Mouse (Mus musculus) right cerebral cortex, adult 2 months (tissue): ENCODE results near the gene Picalm.
"Not testable (repeated sequence)": the region's sequence is repeated elsewhere in the genome, so short reads cannot be mapped to it uniquely, and the experiment has no call there.

Experiments used
- DNase-seq, 2 experiments: peaks; one replicate each; pipeline ENCODE4 v3.0.0; 2021 to 2022; ENCODE audit warnings: low spot score in 2 of 2

Picalm gene

DNA sequence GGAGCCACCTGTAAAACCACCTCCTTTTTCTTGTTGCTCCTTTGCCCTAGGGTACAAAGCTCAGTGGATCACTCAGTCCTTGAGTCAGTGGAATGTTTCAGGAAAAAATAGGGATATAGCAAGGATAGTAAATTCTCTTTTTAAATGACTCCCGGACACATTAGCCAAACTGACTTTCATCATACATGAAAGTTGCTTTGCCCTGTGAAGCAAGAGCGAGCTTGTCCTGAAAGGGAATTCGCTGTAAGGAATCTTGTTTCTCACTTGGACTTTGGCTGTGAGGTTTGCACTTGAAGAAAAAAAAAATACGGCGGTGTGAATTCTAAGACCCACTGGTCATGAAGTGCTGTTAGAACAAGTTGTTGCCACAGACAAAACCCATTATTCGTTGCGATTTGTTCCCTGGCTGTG, 1.8 kb downstream of the Picalm start:
- peak in 1 of 2 experiments; percentile 10 for DNase-seq

DNA sequence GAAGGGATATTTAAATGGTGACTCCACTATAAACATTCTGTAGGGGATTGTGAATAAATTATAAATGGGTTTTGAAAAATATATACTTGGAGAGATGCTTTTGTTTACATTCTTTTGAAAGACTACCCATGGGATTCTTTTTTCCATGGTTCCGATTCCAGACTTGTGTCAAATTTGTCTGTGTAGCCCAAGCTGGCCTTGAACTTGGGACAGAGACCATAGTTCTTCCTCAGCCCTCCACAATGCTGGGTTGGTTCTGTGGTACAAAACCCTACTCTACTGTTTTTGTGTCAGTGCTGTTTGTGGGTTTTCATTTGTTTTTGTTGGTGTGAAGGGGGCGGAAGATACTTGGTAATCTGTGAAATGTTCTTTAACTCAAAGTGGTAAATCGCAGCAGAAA, 2.3 kb downstream of the Picalm start:
- no peak for DNase-seq

DNA sequence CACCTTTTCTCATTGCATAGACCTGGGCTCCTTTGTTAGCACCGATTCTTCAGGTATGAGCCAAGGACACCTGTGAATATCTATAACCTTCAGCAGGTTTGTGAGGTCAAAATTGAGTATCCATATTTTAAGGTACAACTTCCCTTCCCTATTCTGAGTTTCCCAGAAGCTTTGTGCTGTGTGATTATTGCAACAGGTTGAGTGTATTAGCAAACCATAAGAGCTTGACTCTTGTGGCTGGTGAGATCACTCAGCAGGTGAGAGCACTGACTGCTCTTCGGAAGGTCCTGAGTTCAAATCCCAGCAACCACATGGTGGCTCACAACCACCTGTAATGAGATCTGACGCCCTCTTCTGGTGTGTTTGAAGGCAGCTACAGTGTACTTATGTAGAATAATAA, 6.7 kb downstream of the Picalm start:
- no peak for DNase-seq

DNA sequence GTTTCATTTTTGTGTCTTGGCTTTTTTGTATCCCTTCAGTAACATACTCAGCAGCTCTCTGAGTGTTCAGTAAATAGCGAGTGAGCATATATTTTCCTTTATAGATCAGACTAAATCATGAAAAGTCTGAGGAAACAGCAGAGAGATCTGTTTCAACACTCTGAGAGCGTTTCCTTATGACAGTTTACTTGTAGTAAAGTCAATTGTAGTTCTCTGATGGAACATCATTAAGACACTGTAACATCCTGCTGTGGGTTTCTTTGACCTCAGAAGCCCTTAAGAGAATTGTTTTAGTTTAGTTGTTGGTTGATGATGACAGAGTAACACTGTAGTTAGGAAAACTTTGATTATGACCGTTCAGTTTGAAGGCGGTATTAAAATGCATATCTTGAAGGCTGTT, 8.3 kb downstream of the Picalm start:
- no peak for DNase-seq

DNA sequence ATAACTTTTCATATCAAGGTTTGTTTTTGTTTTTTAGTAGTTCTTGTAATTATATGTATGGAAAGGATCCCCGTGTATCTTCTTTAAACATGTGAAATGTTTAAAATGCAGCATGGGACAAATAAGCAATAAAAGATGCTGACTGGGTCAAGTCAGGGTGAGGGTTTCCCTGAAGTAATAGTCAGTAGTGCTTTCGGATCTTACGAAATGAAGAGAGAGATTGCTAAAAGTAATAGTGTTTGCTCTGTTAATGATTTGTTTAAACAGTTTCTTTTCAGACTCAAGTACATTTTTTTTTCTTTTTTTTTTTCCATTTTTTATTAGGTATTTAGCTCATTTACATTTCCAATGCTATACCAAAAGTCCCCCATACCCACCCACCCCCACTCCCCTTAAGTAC, 10.3 kb downstream of the Picalm start:
- DNase-seq: no peak

DNA sequence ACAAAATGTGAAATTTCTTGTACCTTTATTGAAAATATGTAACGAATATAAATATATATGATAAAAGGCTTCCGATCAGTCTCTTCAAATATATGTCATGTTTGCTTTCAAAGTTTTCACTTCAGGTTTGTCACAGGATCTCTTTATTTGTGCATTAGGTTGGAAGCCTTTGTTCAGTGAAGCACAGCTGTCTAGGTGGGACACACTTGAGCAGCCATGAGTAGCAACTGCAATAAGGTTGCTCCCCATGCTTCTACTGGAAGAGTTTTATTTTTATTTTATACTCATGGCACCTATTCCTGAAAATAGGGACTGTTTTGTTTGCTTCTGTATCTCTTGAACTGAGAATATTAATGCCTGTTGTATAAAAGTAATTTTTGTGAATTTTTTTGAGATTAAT, 14.3 kb downstream of the Picalm start:
- no peak for DNase-seq

DNA sequence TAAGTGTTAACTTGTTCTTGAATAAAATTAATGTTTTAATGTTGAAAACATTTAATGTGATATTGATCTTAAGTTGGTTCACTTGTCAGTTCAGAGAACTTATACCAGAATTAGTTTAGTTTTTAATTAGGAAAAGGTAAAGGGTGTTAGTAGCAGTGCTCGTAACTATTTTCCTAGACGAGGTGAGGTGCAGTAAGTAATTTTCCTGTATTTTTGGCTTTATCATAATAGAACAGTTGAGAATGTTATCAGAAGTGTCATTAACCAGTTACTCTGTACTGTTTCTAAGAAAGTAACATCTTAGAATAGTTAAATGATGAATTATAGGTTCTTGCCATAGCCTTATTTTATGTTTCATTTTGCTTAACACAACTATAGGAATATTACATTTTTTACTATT, 15.0 kb downstream of the Picalm start:
- DNase-seq: no peak

DNA sequence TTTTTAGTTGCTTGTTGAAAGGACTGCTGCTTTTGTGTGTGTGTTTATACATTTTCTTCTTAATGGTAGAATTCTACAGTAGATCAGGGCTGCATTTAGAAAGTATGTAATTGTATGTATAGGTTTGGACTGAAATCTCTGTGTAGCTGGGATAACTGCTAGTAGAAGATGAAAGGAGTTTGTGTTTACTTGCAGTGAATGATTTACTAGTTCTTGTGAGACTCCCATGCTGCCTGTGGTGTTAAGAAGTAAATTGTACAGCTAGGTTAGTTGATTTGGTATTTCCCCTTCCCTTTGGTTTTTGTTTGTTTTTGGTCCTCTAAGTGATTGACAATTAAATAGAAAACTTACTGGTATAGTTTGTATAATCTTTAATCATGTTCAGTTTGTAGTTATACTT, 15.4 kb downstream of the Picalm start:
- DNase-seq: no peak

DNA sequence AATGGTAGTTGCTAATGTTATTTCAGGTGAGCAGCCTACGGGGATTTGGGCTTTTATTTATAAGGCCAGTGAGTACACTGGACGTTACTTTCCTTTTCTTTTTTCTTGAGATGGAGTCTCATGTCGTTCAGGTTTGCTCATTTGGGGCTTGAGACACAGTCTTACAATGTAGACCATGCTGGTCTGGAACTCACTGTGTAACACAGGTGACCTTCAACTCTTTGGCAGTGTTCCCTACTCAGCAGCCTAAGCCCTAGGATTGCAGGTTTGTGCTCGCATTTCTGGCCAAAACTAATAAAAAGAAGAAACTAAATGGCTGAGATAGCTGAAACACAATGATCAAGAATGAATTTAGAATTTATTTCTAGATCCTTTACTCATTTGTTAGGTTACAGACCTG, 15.9 kb downstream of the Picalm start:
- DNase-seq: no peak

DNA sequence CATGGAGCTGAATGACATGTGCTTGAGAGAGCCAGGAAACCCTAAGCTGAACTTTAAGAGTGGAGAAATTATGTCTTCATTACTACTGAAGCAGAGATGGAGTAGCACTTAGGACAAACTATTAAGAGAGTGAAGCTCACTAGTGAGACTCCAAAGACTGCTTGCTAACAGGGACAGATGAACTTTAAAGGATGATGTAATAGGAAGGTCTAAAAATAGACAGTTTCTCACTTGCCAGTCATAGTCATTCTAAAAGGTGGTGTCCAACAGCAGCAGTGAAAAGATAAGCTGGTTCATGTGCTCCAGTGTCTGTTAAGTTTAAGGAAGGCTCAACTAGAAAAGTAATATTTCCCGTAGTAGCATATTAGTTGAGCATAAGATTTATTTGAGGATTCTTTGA, 16.3 kb downstream of the Picalm start:
- no peak for DNase-seq

DNA sequence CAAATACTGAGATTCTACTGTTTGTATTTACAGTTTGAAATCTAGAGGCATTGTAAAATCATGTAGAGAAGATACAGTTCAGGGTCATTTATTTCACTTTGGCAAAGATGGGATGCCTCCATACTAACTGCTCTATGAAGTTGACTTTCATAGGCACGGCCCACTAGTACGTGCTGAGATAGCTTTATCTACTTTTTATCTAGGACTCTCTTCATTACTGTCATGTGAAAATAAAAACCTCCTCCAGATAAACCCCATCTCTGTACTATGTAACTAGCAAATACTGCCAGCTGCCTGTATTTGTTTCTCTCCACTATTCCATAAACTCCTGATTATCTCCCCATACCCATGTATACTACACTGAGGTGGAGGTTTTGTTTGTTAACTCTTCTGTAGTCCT, 18.0 kb downstream of the Picalm start:
- DNase-seq: no peak

DNA sequence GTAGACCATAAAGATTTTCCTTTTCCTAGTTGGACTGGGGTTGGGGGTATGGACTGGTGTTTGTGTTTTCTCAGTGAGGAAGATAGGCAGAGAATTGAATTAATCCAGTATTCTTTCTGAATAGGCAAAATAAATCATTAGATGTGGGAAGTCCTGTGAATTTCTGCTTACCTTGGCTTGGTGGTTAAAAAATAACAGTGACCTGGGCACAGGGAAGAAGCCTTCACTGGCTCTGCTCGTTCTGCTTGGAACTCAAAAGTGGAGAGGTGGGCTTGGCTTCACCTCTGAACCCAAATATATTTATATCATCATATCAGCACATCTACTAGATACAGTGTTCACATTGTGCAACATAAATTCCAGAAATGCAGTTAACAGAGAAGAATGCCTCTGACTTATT, 18.5 kb downstream of the Picalm start:
- no peak for DNase-seq

DNA sequence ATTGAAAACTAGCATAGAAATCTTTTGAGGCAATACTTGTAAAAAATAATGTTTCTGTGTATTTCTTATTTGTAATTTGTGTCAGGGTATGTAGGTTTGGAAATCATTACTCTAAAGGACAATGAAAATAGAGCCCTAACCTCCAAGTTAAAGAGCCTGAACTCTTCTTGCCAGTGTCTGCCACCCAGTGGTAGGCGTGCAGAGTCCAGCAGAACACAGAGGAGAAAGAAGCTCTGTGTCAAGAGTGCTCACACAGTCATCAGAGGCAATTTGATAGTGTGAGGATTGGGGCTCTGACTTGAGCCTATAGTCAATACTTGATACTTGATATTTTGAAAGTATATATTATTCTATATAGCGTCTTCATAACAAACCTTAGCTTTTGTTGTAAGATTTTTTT, 20.3 kb downstream of the Picalm start:
- DNase-seq: peak in 1 of 2 experiments; percentile 36

DNA sequence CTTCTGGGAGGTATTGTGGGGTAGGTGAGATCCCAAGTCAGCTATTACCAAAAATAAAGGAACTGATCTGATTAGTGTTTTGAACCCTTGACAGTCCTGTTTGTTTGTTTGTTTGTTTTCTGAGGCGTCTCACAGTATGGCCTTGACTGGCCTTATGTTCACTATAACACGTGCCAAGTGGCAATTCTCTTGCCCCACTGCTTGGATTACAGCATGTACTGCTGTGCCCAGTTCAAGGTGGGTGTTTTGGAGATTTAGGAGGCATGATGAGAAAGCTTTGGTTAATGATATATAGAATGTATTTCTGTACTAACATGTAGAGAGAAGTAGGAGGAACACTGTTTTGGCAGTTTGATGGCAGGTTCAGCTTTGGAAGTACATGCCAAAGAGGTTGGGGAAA, 28.0 kb downstream of the Picalm start:
- no peak for DNase-seq

DNA sequence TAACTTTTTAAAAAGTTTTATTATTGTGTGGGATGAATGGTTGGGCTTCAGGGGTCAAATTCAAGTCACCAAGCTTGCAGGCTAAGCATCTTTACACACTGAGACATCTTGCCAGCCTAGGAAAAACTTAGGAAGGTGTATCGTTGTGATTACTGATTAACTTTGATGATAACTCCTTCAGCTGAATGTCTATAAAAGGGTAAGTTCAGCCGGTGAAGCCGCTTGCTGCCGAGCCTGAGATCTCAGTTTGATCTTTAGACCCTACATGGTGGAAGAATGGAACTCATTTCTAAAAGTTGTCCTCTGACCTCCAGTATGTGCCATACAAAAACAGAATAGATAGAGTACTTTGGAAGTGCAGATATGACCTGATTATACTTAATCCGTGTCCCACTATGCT, 30.6 kb downstream of the Picalm start:
- no peak for DNase-seq

DNA sequence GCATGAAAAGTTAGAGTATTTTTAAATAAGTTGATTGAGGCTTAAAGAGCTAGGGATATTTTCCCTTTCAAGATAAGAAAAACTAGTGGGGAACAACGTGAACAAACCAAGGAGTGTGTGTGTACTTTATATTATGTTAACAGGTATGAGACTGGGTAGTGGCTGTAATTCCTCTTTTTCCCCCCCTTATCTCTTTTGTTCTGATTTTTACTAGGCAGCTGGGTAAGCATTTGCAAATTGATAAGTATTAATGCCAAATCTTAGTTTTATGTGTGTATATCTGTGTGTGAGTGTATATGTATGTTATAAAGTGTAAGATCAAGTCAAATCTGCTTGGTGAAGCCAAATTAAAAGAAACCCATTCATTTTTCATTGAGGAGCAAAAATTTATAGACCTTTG, 34.3 kb downstream of the Picalm start:
- no peak for DNase-seq

DNA sequence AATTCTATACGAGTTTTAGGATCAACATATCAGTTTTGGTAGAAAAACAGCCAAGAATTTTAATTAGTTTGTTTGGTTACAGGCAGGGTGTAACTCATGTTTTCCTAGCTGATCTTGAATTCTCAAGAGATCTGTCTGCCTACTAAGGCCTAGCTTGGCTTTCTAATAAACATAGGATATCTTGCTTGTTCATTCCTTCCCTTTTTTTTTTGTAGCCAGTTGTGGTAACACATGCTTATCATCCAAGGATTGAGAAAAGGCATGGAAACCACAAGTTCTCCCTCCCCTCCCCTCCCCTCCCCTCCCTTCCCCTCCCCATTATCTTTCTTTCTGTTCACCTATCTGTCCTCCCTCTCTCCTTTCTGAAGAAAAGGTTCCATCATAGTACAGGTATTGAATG, 36.0 kb downstream of the Picalm start:
- DNase-seq: no peak

DNA sequence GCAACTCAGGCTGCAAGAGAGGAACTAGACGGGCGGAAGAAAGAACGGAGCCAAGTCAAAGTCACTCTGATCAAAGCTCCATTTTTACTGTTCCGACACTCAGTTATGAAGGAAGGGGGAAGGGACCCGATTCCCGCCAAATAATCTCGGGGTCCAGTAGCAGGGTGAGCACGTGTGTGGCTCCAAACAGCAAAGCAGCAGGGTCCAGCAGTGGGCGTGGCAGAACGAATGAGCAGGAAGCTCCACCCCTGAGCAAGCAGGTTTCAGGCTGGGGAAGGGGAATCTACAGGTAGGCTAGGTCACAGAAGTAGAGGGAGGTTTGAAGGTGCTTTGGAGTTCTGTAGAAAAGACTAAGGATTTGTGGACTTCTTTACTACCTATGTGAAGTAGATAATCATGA, 37.8 kb downstream of the Picalm start:
- DNase-seq: not testable (repeated sequence)

DNA sequence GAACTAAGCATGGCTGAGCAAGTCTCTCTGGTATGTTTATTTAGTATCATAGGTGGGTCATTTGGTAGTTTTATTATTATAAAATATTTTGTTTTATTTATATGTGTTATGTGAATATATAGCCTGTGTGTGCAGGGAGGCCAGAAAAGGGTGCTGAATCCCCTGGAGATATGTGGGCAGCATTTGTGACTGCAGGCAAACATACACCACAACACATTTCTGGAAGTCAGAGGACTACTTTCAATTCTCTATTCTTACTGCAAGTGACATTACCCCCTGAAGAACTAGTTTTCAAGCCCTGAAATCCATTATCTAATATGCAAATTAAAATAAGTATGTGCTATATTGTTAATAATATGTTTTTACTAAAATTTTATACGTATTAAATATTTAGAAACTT, 43.8 kb downstream of the Picalm start:
- DNase-seq: no peak

DNA sequence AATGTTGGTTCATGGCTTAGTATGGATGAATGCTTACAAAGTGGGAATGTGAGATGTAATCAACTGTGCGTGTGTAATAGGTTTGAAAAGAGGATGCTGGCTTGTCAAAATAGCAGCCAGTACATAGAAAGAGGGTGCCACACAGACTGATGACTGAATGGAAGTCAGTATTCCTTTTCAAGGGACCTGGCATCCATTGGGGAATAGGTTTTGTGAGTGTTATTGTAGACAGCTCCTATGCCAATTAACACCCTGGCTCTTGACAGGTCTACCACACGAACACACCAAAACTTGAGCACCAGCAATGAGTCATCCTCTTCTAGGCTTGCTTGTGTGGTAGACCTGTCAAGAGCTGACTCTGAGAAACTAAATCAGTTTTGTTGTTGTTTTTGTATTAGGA, 45.6 kb downstream of the Picalm start:
- no peak for DNase-seq

DNA sequence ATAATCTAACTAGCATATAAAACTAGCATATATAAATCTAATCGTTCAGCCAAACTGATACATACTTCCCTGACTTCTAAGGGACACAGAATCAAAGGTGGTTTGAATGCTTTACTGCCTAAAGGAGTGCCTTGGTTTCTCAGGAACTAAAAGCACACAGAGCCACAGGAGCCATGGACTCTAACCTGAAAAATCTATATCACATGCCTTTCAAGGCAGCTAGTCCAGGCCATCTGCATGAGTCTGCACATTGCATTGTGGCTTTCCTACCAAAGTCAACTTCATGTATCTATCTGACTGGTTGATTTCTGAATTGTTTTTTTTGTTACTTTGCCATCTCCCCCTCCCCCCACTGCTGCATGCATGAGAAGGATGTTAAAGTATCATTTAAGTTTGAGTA, 50.6 kb downstream of the Picalm start:
- no peak for DNase-seq

DNA sequence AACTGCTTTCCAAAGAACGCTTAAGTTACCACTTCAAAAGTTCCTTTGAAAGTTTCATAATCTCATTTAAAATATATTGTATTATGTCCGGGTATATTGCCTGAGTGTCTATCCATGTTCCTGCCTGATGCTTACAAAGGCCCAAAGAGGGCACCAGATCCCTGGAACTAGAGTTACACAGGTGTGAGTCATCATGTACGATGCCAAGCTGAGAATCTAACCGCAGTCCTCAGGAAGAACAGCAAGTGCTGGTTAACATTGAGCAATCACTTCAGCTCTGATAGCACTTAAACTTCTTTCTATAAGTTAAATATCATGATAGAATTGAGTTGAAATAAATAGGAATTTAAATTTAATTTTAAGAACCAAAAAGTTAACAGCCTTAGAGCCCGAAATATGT, 70.2 kb downstream of the Picalm start:
- DNase-seq: no peak

DNA sequence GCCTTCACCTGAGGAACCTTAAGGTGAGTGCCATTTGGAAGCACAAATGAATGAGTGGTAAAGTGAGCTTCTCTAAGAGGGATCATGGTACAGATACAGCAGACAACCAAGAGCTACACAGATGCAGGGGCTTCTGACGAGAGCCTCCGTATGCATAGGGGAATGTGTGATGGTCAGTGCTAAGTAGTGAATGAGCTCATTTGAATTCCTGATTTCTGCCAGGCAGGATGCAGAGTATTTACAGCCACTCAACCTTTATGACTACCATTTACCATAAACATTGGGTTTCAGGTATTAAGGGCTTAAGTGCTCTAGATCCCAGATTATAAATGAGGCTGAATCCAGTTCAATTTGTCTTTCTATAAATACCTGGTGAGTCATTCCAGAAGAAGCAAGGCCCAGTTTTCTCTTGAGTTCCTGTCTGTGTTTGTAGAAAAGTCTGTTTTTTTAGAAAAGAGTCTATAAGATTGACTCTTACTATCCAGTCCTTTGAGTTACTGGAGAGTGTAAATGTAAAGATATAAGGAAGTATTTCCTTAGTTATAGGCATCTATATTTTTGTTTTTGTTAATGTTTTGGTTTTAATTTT, 72.0 kb downstream of the Picalm start:
- no peak for DNase-seq

DNA sequence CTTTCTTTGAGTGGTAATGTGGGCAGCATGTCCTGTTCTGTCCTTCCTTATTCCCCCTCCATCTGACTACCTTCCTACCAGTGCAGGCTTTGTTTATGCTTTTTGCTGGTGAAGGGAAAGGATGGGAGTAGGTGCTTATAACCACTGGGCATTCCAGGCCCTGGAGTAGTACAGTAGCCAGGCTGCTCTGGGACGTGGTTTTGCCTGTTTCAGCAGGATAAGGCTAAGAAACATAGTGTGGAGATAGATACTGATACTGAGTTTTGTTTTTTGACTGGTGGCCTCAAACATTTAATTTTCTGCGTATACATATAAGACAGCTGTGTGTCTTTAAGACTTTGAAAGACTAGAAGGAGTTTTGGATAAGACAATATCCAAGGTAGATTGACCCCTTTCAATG, 73.9 kb downstream of the Picalm start:
- no peak for DNase-seq

DNA sequence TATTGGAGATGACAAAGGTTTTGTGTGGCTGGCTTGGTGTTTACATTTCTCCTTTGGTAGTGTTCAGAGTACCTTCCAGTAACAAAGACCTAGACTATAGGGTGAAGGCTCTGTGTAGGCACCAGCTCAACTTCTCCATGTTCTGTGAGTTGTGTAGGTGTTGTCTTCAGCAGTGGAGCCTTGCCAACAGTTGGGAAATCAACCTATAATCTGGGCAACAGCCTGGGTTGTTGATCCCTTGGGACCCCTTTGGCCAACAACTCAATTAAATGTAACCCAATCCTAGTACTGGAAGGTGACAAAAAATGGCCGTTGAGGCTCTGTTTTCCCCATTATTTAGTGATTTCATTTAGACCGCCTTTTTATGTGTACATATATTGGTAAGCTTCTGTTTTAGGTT, 80.1 kb downstream of the Picalm start:
- DNase-seq: no peak
